Mouse (Mus musculus) liver, embryonic 14.5 days (tissue): ENCODE data around the gene Gins3.

ENCODE experiments used
- CTCF ChIP-seq: IDR thresholded peaks from 2 replicates; pipeline ENCODE4 v1.5.1; 2016; ENCODE audit warnings: antibody characterized with exemption, low read depth, control low read depth
- EP300 ChIP-seq: IDR thresholded peaks from 2 replicates; pipeline ENCODE4 v1.6.1; 2016; ENCODE audit warnings: antibody characterized with exemption, low read depth

DNA sequence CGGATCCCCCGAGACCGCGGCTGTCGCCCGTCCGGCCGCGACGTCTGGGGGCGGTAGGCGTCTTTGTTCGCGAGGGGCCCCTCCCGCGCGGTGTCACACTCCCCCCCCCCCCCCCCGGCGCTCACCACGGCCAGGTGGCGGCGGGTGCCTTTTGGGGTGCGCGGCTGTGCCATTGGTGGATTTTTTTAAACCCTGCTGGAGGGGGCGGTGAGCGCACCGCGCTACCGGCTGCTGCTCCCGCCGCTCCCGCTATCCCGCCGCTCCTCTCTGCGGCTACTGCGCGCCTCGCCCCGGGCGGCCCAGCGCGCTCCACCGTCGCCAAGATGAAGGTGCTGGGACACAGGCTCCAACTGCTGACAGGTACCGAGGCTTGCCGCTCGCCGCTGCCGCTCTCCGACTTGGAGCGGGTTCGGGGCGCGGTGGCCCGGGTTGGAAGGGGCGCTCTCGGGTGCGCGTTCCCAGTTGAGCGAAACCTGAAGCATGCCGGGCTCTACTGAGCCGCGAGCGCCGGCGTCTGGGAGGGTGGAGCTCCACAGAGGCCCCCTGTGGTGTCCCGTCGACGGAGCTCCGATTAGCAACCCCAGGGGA, 44.9 kb downstream of the Gins3 start:
- no peak for TF ChIP-seq CTCF
- TF ChIP-seq EP300, result no peak
